Mouse (Mus musculus): ENCODE measurements around the gene Wdr59. TPM values are rescaled to one million over a fixed set of nuclear protein-coding genes. Genes with fewer than 3 reads are reported as not detected.

Gene Wdr59
- polyA plus RNA-seq, 1 experiment from 2014 or later, result 3.8 TPM

GRCm38 (mm10) chr8:111465341-111465740 lies 56.6 kb downstream of the Wdr59 start:
- Histone ChIP-seq H3K4me3 (no peak overlapping the region), H3K36me3 (peaks cover 32% of the 10 kb centered on the region), H3K4me1 (replicated peaks) (no peaks in the 10 kb centered on the region), H3K9me3 (no peaks in the 10 kb centered on the region), H3K27ac (no peak overlapping the region), H3K27me3 (ENCODE audit: insufficient read depth, poor library complexity, severe bottlenecking) (no peaks in the 10 kb centered on the region)
- DNase-seq (ENCODE audit: low spot score), result no peak
- WGBS, result 97% methylated on average over 1 of the region's 1 CpGs

- no peak for DNase-seq (ENCODE audit: low spot score)
- Histone ChIP-seq H3K27ac (no peak overlapping the region), H3K36me3 (peaks cover 34% of the 10 kb centered on the region), H3K27me3 (ENCODE audit: insufficient read depth, poor library complexity, severe bottlenecking) (no peaks in the 10 kb centered on the region), H3K9me3 (no peaks in the 10 kb centered on the region), H3K4me3 (no peak overlapping the region), H3K4me1 (replicated peaks) (no peaks in the 10 kb centered on the region)
- WGBS, result 89% methylated on average over 4 of the region's 4 CpGs
These were observed 57.4 kb downstream of the Wdr59 start for GRCm38 (mm10) chr8:111464526-111464925.

- Histone ChIP-seq H3K9me3 (no peaks in the 10 kb centered on the region), H3K27ac (no peak overlapping the region), H3K36me3 (peaks cover 19% of the 10 kb centered on the region), H3K4me3 (no peak overlapping the region), H3K4me1 (replicated peaks) (no peaks in the 10 kb centered on the region), H3K27me3 (ENCODE audit: insufficient read depth, poor library complexity, severe bottlenecking) (no peaks in the 10 kb centered on the region)
- no peak for DNase-seq (ENCODE audit: low spot score)
- 80% methylated on average over 4 of the region's 4 CpGs for WGBS
These were observed 72.2 kb downstream of the Wdr59 start for GRCm38 (mm10) chr8:111449671-111450070.

GRCm38 (mm10) chr8:111445960-111446660 lies 75.8 kb downstream of the Wdr59 start:
- H3K27ac ChIP-seq, result no peak overlapping the region
- H3K4me3 ChIP-seq, result no peak overlapping the region
- DNase-seq (ENCODE audit: low spot score), result no peak
- H3K9me3 ChIP-seq, result no peaks in the 10 kb centered on the region
- H3K27me3 ChIP-seq (ENCODE audit: insufficient read depth, poor library complexity, severe bottlenecking), result no peaks in the 10 kb centered on the region
- peaks cover 15% of the 10 kb centered on the region for H3K36me3 ChIP-seq
- 80% methylated on average over 4 of the region's 4 CpGs for WGBS
- H3K4me1 ChIP-seq (replicated peaks), result no peaks in the 10 kb centered on the region

- 88% methylated on average over 18 of the region's 18 CpGs for WGBS
These were observed 76.3 kb downstream of the Wdr59 start for GRCm38 (mm10) chr8:111445558-111445957.

GRCm38 (mm10) chr8:111444245-111444644 lies 77.6 kb downstream of the Wdr59 start:
- peaks cover 3% of the 10 kb centered on the region for H3K36me3 ChIP-seq
- no peaks in the 10 kb centered on the region for H3K27me3 ChIP-seq (ENCODE audit: insufficient read depth, poor library complexity, severe bottlenecking)
- H3K9me3 ChIP-seq, result no peaks in the 10 kb centered on the region
- WGBS, result 87% methylated on average over 4 of the region's 4 CpGs
- H3K4me3 ChIP-seq, result no peak overlapping the region
- no peak overlapping the region for H3K27ac ChIP-seq
- no peak for DNase-seq (ENCODE audit: low spot score)
- H3K4me1 ChIP-seq (replicated peaks), result no peaks in the 10 kb centered on the region

More at GRCm38 (mm10) chr8:111445558-111445957, 76.3 kb downstream of the Wdr59 start:
- no peaks in the 10 kb centered on the region for H3K9me3 ChIP-seq
- DNase-seq (ENCODE audit: low spot score), result no peak
- H3K36me3 ChIP-seq, result peaks cover 9% of the 10 kb centered on the region
- no peaks in the 10 kb centered on the region for H3K4me1 ChIP-seq (replicated peaks)
- H3K27me3 ChIP-seq (ENCODE audit: insufficient read depth, poor library complexity, severe bottlenecking), result no peaks in the 10 kb centered on the region
- H3K4me3 ChIP-seq, result no peak overlapping the region
- H3K27ac ChIP-seq, result no peak overlapping the region

GRCm38 (mm10) chr8:111439189-111439588 lies 82.7 kb downstream of the Wdr59 start:
- Histone ChIP-seq H3K4me1 (replicated peaks) (no peaks in the 10 kb centered on the region), H3K27ac (no peak overlapping the region), H3K36me3 (no peaks in the 10 kb centered on the region), H3K4me3 (no peak overlapping the region), H3K27me3 (ENCODE audit: insufficient read depth, poor library complexity, severe bottlenecking) (no peaks in the 10 kb centered on the region), H3K9me3 (no peaks in the 10 kb centered on the region)
- peak; percentile 66 for DNase-seq (ENCODE audit: low spot score)
- 29% methylated on average over 9 of the region's 9 CpGs for WGBS

- Histone ChIP-seq H3K27ac (no peak overlapping the region), H3K36me3 (no peaks in the 10 kb centered on the region), H3K9me3 (no peaks in the 10 kb centered on the region), H3K4me1 (replicated peaks) (no peaks in the 10 kb centered on the region), H3K27me3 (ENCODE audit: insufficient read depth, poor library complexity, severe bottlenecking) (no peaks in the 10 kb centered on the region), H3K4me3 (no peak overlapping the region)
- DNase-seq (ENCODE audit: low spot score), result no peak
- 73% methylated on average over 11 of the region's 11 CpGs for WGBS
These were observed 86.6 kb downstream of the Wdr59 start for GRCm38 (mm10) chr8:111435071-111435828.

GRCm38 (mm10) chr8:111424646-111425045 lies 97.2 kb downstream of the Wdr59 start:
- Histone ChIP-seq H3K36me3 (no peaks in the 10 kb centered on the region), H3K9me3 (no peaks in the 10 kb centered on the region), H3K4me1 (replicated peaks) (no peaks in the 10 kb centered on the region), H3K4me3 (no peak overlapping the region), H3K27ac (no peak overlapping the region), H3K27me3 (ENCODE audit: insufficient read depth, poor library complexity, severe bottlenecking) (no peaks in the 10 kb centered on the region)
- no peak for DNase-seq (ENCODE audit: low spot score)
- 91% methylated on average over 9 of the region's 9 CpGs for whole genome bisulfite sequencing

GRCm38 (mm10) chr8:111424181-111424580 lies 97.7 kb downstream of the Wdr59 start:
- H3K4me3 ChIP-seq, result no peak overlapping the region
- 87% methylated on average over 11 of the region's 11 CpGs for WGBS
- no peak overlapping the region for H3K27ac ChIP-seq
- no peaks in the 10 kb centered on the region for H3K4me1 ChIP-seq (replicated peaks)
- no peaks in the 10 kb centered on the region for H3K9me3 ChIP-seq
- no peaks in the 10 kb centered on the region for H3K36me3 ChIP-seq
- H3K27me3 ChIP-seq (ENCODE audit: insufficient read depth, poor library complexity, severe bottlenecking), result no peaks in the 10 kb centered on the region; the same call in 1 of the 2 replicates
- no peak for DNase-seq (ENCODE audit: low spot score)

- no peaks in the 10 kb centered on the region for H3K9me3 ChIP-seq
- H3K36me3 ChIP-seq, result no peaks in the 10 kb centered on the region
- no peak for DNase-seq (ENCODE audit: low spot score)
- no peak overlapping the region for H3K4me3 ChIP-seq
- H3K27ac ChIP-seq, result no peak overlapping the region
- 92% methylated on average over 2 of the region's 2 CpGs for WGBS
- H3K4me1 ChIP-seq (replicated peaks), result no peaks in the 10 kb centered on the region
- H3K27me3 ChIP-seq (ENCODE audit: insufficient read depth, poor library complexity, severe bottlenecking), result no peaks in the 10 kb centered on the region; the same call in 1 of the 2 replicates
These were observed 99.3 kb downstream of the Wdr59 start for GRCm38 (mm10) chr8:111422614-111423013.

GRCm38 (mm10) chr8:111419171-111419570 lies 102.7 kb downstream of the Wdr59 start:
- Histone ChIP-seq H3K36me3 (no peaks in the 10 kb centered on the region), H3K27ac (no peak overlapping the region), H3K27me3 (ENCODE audit: insufficient read depth, poor library complexity, severe bottlenecking) (no peaks in the 10 kb centered on the region; the same call in 1 of the 2 replicates), H3K4me3 (no peak overlapping the region), H3K9me3 (no peaks in the 10 kb centered on the region), H3K4me1 (replicated peaks) (no peaks in the 10 kb centered on the region)
- no peak for DNase-seq (ENCODE audit: low spot score)
- 74% methylated on average over 3 of the region's 3 CpGs for WGBS

GRCm38 (mm10) chr8:111418601-111419000 lies 103.3 kb downstream of the Wdr59 start:
- Histone ChIP-seq H3K4me1 (replicated peaks) (no peaks in the 10 kb centered on the region), H3K4me3 (no peak overlapping the region), H3K27ac (no peak overlapping the region), H3K36me3 (no peaks in the 10 kb centered on the region), H3K9me3 (no peaks in the 10 kb centered on the region), H3K27me3 (ENCODE audit: insufficient read depth, poor library complexity, severe bottlenecking) (no peaks in the 10 kb centered on the region; the same call in 1 of the 2 replicates)
- DNase-seq (ENCODE audit: low spot score), result peak; percentile 31
- 35% methylated on average over 9 of the region's 9 CpGs for WGBS
